Mouse (Mus musculus) ES-E14 (cell line): Measurements from ENCODE around the gene Mamld1.

Source experiments
- CHD2 ChIP-seq: IDR thresholded peaks from 2 replicates; pipeline ENCODE4 v1.6.1; 2014; ENCODE audit warnings: mild to moderate bottlenecking, low read depth, low read length, inconsistent platforms
- HCFC1 ChIP-seq: IDR thresholded peaks from 2 replicates; pipeline ENCODE4 v1.6.1; 2012; ENCODE audit warnings: low read length, inconsistent platforms, borderline replicate concordance; ENCODE audit not compliant: insufficient read depth
- MAFK ChIP-seq: IDR thresholded peaks from 2 replicates; pipeline ENCODE4 v1.6.1; 2014; ENCODE audit warnings: mild to moderate bottlenecking, low read depth, low read length, inconsistent platforms; ENCODE audit not compliant: insufficient read depth
- ZC3H11A ChIP-seq: IDR thresholded peaks from 2 replicates; pipeline ENCODE4 v1.6.1; 2012; ENCODE audit warnings: low read depth, mild to moderate bottlenecking, inconsistent platforms, low read length, borderline replicate concordance
- ZNF384 ChIP-seq: IDR thresholded peaks from 2 replicates; pipeline ENCODE4 v1.6.1; 2012; ENCODE audit warnings: low read depth, low read length, inconsistent platforms

DNA sequence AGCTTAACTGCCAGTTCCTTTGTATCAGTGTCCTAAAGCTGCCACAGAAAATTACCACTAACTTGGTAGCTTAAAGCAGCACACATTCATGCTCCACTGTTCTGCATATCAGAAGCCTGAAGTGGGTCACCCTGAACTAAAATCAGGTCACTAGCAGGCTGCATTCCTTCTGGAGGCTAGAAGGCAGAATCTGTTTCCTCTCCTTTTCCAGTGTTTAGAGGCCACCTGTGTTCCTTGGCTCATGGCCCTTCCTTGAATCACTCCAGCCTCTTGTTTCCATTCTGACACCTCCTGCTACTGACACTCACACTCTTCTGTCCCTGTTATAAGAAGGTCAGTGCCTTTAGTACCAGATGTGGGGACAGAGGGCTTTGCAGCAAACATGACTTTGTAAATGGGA is 25.3 kb upstream of the Mamld1 start:
- TF ChIP-seq ZNF384 (no peak), ZC3H11A (no peak), MAFK (no peak), CHD2 (no peak), HCFC1 (no peak)
